Mouse (Mus musculus) midbrain, embryonic 11.5 days (tissue): Measurements from ENCODE around the gene Olfr1233. TPM values are rescaled to one million over a fixed set of nuclear protein-coding genes. Genes with fewer than 3 reads are reported as not detected.

Experiments
- ATAC-seq: fragments of 200-750 bp; cut with Nextera tagmentation; 2 replicates; pipeline ENCODE4 v1.8.0; 2017; ENCODE audit warnings: moderate TSS enrichment, moderate library complexity; ENCODE audit not compliant: low FRiP score
- DNase-seq: peaks from one replicate; pipeline ENCODE4 v3.0.0; 2015; ENCODE audit warnings: low spot score; ENCODE audit errors: missing footprints
- H3K27ac ChIP-seq: fragments of 300-500 bp; sonication (generic); 2 replicates; pipeline ENCODE4 v1.5.1; 2014; ENCODE audit warnings: low read depth, low read length
- H3K27me3 ChIP-seq: fragments of 300-500 bp; sonication (generic); 2 replicates; pipeline ENCODE4 v1.6.1; 2014; ENCODE audit warnings: mild to moderate bottlenecking, low read length, moderate library complexity, mixed read lengths; ENCODE audit not compliant: control insufficient read depth, insufficient read depth
- H3K36me3 ChIP-seq: fragments of 300-500 bp; sonication (generic); 2 replicates; pipeline ENCODE4 v1.6.1; 2014; ENCODE audit warnings: mild to moderate bottlenecking, low read length, moderate library complexity, mixed read lengths; ENCODE audit not compliant: control insufficient read depth, insufficient read depth
- H3K4me1 ChIP-seq: fragments of 300-500 bp; sonication (generic); 2 replicates; pipeline ENCODE4 v1.6.1; 2014; ENCODE audit warnings: low read length; ENCODE audit not compliant: control insufficient read depth, insufficient read depth
- H3K4me2 ChIP-seq: fragments of 300-500 bp; sonication (generic); 2 replicates; pipeline ENCODE4 v1.6.1; 2014; ENCODE audit warnings: mild to moderate bottlenecking, moderate library complexity
- H3K4me3 ChIP-seq: fragments of 300-500 bp; sonication (generic); 2 replicates; pipeline ENCODE4 v1.5.1; 2014; ENCODE audit warnings: low read depth, low read length
- H3K9ac ChIP-seq: fragments of 300-500 bp; sonication (generic); 2 replicates; pipeline ENCODE4 v1.6.1; 2014; ENCODE audit warnings: low read length
- H3K9me3 ChIP-seq: fragments of 300-500 bp; sonication (generic); 2 replicates; pipeline ENCODE4 v1.6.1; 2016; ENCODE audit warnings: low read length; ENCODE audit not compliant: control insufficient read depth
- WGBS: fragments of 180-500 bp; shearing (Covaris S2); extraction: QIAGEN DNeasy Blood & Tissue Kit; methylation state at CpG from one replicate; pipeline ENCODE4 v1.1.7; 2014; 5-methylcytosine and 5-hydroxymethylcytosine counted together
- polyA plus RNA-seq: library from polyadenylated mRNA; unstranded; fragments of >200 nt; fragmentation: Nextera tagmentation; extraction: Ambion mirVana; gene quantifications from 2 replicates; pipeline ENCODE4 v1.2.1, GENCODE M21; 2014

Olfr1233 gene
- polyA plus RNA-seq: not detected in 2 replicates

DNA sequence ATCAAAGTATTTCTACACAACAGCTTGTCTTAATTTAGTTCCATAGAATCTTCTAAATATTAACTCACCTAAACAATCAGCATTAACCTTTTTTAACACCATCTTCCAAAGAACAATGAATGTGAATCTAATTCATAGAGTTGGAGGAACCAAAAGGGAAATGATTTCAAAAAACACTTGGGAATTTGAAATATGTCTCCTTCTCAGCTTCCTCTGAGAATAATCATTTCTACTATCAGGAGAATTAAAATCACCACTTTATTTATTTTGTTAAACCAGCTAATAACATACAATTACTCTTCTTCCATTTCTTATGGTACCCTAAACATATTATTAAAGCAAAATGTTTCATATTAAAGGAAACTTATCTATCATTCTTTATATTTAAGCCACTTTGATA is at the start of gene Olfr1233:
Gene Olfr1233, minus strand, starts transcription at position 101 of the 400 bp plus-strand sequence.
- H3K27me3 ChIP-seq: no peaks in the 10 kb centered on the region
- H3K9me3 ChIP-seq: no peaks in the 10 kb centered on the region
- no peak for ATAC-seq
- H3K27ac ChIP-seq: no peak within 1 kb of the TSS
- no peaks in the 10 kb centered on the region for H3K36me3 ChIP-seq
- no peaks in the 10 kb centered on the region for H3K4me1 ChIP-seq
- no peak for DNase-seq
- H3K4me3 ChIP-seq: no peak within 1 kb of the TSS
- H3K4me2 ChIP-seq: no peak within 1 kb of the TSS
- H3K9ac ChIP-seq: no peak within 1 kb of the TSS

DNA sequence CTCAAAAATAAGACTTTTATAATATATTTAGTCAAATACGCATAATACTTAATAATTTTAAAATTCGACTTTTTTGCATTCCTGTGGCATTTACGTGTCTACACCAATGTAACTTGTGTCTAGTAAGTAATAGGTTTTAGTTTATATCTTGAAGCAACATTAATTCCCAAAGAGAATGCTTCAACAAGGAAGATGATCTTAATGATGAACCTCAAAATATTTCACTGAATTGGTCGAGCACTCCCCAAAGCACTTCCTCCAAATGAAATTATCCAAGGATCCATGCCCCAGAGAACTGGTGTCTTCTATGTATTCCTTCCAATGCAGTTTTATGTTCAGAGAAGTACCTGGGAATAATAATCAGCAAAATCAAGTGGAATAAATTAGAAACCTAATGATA is 22.6 kb upstream of the Olfr1233 start, which contains the start of gene Olfr1234:
Gene Olfr1234, minus strand, starts transcription at position 101 of the 400 bp plus-strand sequence.
- WGBS: 91% methylated on average over 4 of the region's 4 CpGs
- Histone ChIP-seq H3K27ac (no peak within 1 kb of the TSS), H3K9me3 (no peaks in the 10 kb centered on the region), H3K9ac (no peak within 1 kb of the TSS), H3K27me3 (no peaks in the 10 kb centered on the region), H3K4me2 (no peak within 1 kb of the TSS), H3K36me3 (no peaks in the 10 kb centered on the region), H3K4me3 (no peak within 1 kb of the TSS), H3K4me1 (no peaks in the 10 kb centered on the region)
- DNase-seq: no peak
- ATAC-seq: no peak

DNA sequence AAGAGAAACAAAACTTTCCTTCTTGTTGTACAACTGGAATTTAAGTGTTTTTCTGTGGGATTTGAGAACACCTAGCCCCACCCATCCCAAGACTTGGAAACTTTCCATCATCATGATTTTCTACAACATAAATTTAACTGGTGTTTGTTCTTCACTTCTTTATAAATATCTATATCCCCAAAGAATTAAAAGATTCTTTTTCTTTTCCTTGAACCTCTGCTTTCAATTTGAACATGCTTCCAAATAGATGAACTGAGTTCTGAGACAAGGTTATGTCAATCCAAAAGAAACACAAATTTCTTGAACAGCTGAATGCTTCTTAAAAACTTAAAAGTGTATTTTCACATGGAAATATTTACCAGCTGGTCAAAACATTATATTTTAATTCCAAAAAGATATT is 12.6 kb downstream of the Olfr1233 start, which contains the start of gene Olfr1232:
Gene Olfr1232, minus strand, starts transcription at position 101 of the 400 bp plus-strand sequence.
- ATAC-seq: no peak
- DNase-seq: no peak

DNA sequence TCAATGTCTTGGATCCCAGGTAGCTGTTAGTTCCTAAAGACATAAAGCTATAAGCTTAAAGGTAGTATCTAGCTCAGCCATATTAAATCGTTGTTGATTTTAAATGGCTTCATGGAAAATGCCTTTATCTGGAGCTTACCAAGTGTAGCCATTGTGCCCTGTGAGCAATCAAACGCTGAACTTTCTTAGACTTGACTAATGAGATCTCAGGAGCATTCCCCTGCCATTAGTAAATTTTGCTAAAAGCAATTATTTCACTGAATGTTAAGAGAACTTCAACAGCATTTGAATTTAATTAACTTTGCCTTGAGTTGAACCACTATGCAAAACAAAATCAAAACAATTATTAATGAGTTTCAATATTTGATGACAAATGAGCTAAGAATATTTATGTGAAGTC is 35.2 kb downstream of the Olfr1233 start, which contains the start of gene Olfr1231:
Gene Olfr1231, minus strand, starts transcription at position 101 of the 400 bp plus-strand sequence.
- Histone ChIP-seq H3K4me3 (no peak within 1 kb of the TSS), H3K4me2 (no peak within 1 kb of the TSS), H3K27me3 (no peaks in the 10 kb centered on the region), H3K27ac (no peak within 1 kb of the TSS), H3K9ac (no peak within 1 kb of the TSS), H3K36me3 (no peaks in the 10 kb centered on the region), H3K4me1 (no peaks in the 10 kb centered on the region), H3K9me3 (no peaks in the 10 kb centered on the region)
- DNase-seq: no peak
- ATAC-seq: no peak
- WGBS: 73% methylated on average over 2 of the region's 2 CpGs

More for the DNA sequence above, 12.6 kb downstream of the Olfr1233 start, which contains the start of gene Olfr1232:
- H3K36me3 ChIP-seq: no peaks in the 10 kb centered on the region
- H3K4me3 ChIP-seq: no peak within 1 kb of the TSS
- H3K9ac ChIP-seq: no peak within 1 kb of the TSS
- no peak within 1 kb of the TSS for H3K27ac ChIP-seq
- H3K4me2 ChIP-seq: no peak within 1 kb of the TSS
- H3K9me3 ChIP-seq: no peaks in the 10 kb centered on the region
- H3K4me1 ChIP-seq: no peaks in the 10 kb centered on the region
- H3K27me3 ChIP-seq: no peaks in the 10 kb centered on the region

DNA sequence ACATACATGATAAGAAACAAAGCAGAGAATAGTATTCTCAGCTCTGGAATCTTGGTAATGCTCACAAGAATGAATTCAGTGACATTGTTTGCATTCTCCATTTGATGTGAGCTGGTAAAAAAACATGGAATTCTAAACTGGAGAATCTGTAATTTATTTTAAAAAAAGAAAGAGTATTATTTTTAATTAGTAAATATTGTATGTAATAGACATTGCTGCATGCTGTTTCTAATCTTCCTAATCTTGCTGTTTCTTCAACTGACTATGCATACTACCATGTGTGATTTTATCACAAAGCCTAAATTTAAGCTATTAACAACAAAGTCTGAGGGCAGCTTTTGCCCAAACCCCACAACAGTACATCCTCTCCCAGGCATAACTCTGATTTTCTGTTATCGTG is 45.0 kb downstream of the Olfr1233 start, which contains the start of gene Olfr1230:
Gene Olfr1230, minus strand, starts transcription at position 101 of the 400 bp plus-strand sequence.
- Histone ChIP-seq H3K9ac (no peak within 1 kb of the TSS), H3K4me2 (no peak within 1 kb of the TSS), H3K36me3 (no peaks in the 10 kb centered on the region), H3K9me3 (no peaks in the 10 kb centered on the region), H3K27ac (no peak within 1 kb of the TSS), H3K4me3 (no peak within 1 kb of the TSS), H3K4me1 (no peaks in the 10 kb centered on the region), H3K27me3 (no peaks in the 10 kb centered on the region)
- WGBS: 83% methylated on average over 1 of the region's 1 CpGs
- DNase-seq: no peak
- no peak for ATAC-seq

DNA sequence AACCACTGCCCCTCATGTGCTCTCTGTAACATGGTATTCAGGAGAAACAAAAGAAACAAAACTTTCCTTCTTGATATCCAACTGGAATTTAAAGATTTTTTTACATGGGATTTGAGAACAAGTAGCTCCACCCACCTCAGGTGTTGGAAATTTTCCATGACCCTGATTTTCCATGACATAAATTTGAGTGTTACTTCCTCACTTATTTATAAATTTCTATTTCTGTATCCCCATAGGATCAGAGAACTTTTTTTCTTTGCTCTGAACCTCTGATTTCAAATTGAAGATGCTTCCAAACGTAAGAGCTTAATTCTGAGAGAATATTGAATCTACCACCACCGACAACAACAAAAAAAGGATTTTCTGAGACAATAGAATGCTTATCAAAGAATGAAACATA is 54.3 kb downstream of the Olfr1233 start, which contains the start of gene Olfr1229:
Gene Olfr1229, minus strand, starts transcription at position 101 of the 400 bp plus-strand sequence.
- no peak for DNase-seq
- Histone ChIP-seq H3K27ac (no peak within 1 kb of the TSS), H3K27me3 (no peaks in the 10 kb centered on the region), H3K36me3 (no peaks in the 10 kb centered on the region), H3K9me3 (no peaks in the 10 kb centered on the region), H3K9ac (no peak within 1 kb of the TSS), H3K4me1 (no peaks in the 10 kb centered on the region), H3K4me2 (no peak within 1 kb of the TSS), H3K4me3 (no peak within 1 kb of the TSS)
- 84% methylated on average over 2 of the region's 2 CpGs for WGBS
- no peak for ATAC-seq

Other genes starting within 250 kb of the Olfr1233 start
- gene Olfr1220, start 235.6 kb downstream of the Olfr1233 start, polyA plus RNA-seq: not detected in 2 replicates
- not detected in 2 replicates for gene Olfr1221, start 225.1 kb downstream of the Olfr1233 start, polyA plus RNA-seq
- gene Olfr1222, start 209.3 kb downstream of the Olfr1233 start, polyA plus RNA-seq: not detected in 2 replicates
- gene Olfr1223, start 190.8 kb downstream of the Olfr1233 start, polyA plus RNA-seq: not detected in 2 replicates
- gene Olfr1224-ps1, start 178.3 kb downstream of the Olfr1233 start, polyA plus RNA-seq: not detected in 2 replicates
- gene Olfr1225, start 167.7 kb downstream of the Olfr1233 start, polyA plus RNA-seq: not detected in 2 replicates
- not detected in 2 replicates for gene Olfr1226, start 142.3 kb downstream of the Olfr1233 start, polyA plus RNA-seq
- not detected in 2 replicates for gene Olfr1228, start 88.3 kb downstream of the Olfr1233 start, polyA plus RNA-seq
- not detected in 2 replicates for gene Olfr1229, start 54.4 kb downstream of the Olfr1233 start, polyA plus RNA-seq
- gene Olfr1230, start 45.1 kb downstream of the Olfr1233 start, polyA plus RNA-seq: not detected in 2 replicates
- gene Olfr1231, start 35.3 kb downstream of the Olfr1233 start, polyA plus RNA-seq: not detected in 2 replicates
- not detected in 2 replicates for gene Olfr1232, start 12.7 kb downstream of the Olfr1233 start, polyA plus RNA-seq
- not detected in 2 replicates for gene Olfr1234, start 22.5 kb upstream of the Olfr1233 start, polyA plus RNA-seq
- gene Olfr1238, start 67.3 kb upstream of the Olfr1233 start, polyA plus RNA-seq: not detected in 2 replicates
- gene Olfr1239, start 78.0 kb upstream of the Olfr1233 start, polyA plus RNA-seq: not detected in 2 replicates
- gene Olfr1240, start 100.6 kb upstream of the Olfr1233 start, polyA plus RNA-seq: not detected in 2 replicates
- gene Olfr1241, start 144.7 kb upstream of the Olfr1233 start, polyA plus RNA-seq: not detected in 2 replicates
- gene Olfr1242, start 155.9 kb upstream of the Olfr1233 start, polyA plus RNA-seq: not detected in 2 replicates
- not detected in 2 replicates for gene Olfr1243, start 189.1 kb upstream of the Olfr1233 start, polyA plus RNA-seq
- not detected in 2 replicates for gene Olfr1245, start 236.0 kb upstream of the Olfr1233 start, polyA plus RNA-seq